In the genomic region with DNA sequence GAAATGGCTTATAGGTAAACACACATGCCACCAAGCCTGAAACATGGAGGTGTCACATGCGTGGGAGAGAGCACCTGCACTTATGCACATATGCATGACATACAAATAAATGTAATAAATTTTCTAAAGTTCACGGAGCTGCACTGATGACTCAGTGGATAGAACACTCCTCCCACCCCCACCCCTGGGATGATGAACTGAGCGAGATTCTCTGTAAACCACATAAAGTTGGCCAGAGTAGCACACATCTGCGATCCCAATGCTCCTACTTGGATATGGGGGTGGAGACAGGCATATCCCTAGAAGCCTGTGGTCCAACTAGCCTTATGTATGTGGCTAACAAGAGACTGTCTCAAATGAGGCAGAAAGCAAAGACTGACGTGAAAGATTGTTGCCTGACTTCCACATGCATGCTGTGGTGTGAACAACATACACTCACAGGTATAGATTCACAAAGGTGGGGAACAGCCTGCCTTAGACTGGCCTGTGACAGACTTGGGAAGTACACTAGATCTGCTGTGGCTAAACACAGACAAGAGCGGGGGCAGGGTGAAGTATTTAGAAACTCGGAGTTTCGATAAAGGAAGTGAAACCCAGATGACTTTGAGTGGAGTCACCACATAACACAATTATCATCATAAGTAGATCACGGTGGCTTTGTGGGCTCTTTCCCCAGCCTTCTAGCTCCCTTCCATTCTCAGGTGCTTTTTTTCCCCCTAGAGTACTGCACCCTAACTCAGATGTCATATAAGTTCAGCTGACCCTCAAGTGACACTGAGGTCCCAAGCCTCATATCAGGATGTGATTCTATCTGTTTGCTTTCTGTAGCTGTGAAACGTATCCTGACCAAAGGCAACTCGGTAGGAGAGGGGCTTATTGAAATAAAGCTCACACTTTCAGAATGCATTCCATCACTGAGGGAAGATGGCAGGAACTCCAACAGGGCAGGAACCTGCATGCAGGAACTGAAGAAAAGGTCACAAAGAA, we compare ENCODE assay signal across 9 mouse cellular contexts. TPM values are rescaled to one million over a fixed set of nuclear protein-coding genes. Genes with fewer than 3 reads are reported as not detected.
A peak's percentile ranks its signal among the peaks of the same experiment; 100 is the strongest.
DNase-seq lines count a peak whose midpoint lies in the region; ATAC-seq lines count a peak whose summit lies in the region.
"Had no signal": no experiment of that assay in that cellular context is flagged by ENCODE, and none has a peak within 500 bp of the region (broad histone marks: within the 10 kb centered on the region; RNA-seq: fewer than 3 reads in every experiment).

No protein-coding gene starts in this region.

- 23% methylated on average over 11 of the region's 11 CpGs for WGBS in macrophage (ENCODE audit: missing documents)
- 80% methylated on average over 11 of the region's 11 CpGs for WGBS in forebrain, embryonic 13.5 days

- H3K4me3 ChIP-seq in macrophage (ENCODE audit: inconsistent target), result no peak overlapping the region
- H3K4me3 ChIP-seq in forebrain, embryonic 13.5 days, result no peak overlapping the region

- peak overlapping the region; percentile 22 for H3K27ac ChIP-seq in macrophage
- no peak overlapping the region for H3K27ac ChIP-seq in forebrain, embryonic 13.5 days

- no peak overlapping the region for H3K4me2 ChIP-seq in forebrain, embryonic 13.5 days

- peak; percentile 43 for DNase-seq in adrenal gland, adult 2 months
- DNase-seq in adrenal gland, postnatal 4 days (ENCODE audit: low spot score in 2 of 2), result no peak
- DNase-seq in 416B (ENCODE audit: low read depth), result peak; percentile 37
- DNase-seq in fibroblast of lung, adult 2 months (ENCODE audit: low read depth), result peak; percentile 85
- DNase-seq in urinary bladder, postnatal 10 days (ENCODE audit: low spot score), result no peak
- DNase-seq in embryo, embryonic 11 days, result no peak
- DNase-seq: cerebellum, postnatal 36 days had no signal

- no peak overlapping the region for H3K9ac ChIP-seq in forebrain, embryonic 13.5 days

- no peaks in the 10 kb centered on the region for H3K36me3 ChIP-seq in macrophage (ENCODE audit: inconsistent target)
- H3K36me3 ChIP-seq in forebrain, embryonic 13.5 days (ENCODE audit: poor library complexity, severe bottlenecking), result no peaks in the 10 kb centered on the region

- ATAC-seq in forebrain, embryonic 13.5 days, result no peak

- H3K9me3 ChIP-seq in forebrain, embryonic 13.5 days (replicated peaks), result no peaks in the 10 kb centered on the region

- no peaks in the 10 kb centered on the region for H3K79me2 ChIP-seq in macrophage (ENCODE audit: inconsistent target)

- peaks cover 5% of the 10 kb centered on the region; the same call in 1 of the 2 replicates for H3K4me1 ChIP-seq in forebrain, embryonic 13.5 days

- no peaks in the 10 kb centered on the region for H3K27me3 ChIP-seq in forebrain, embryonic 13.5 days

RNA-seq across cellular contexts. Expression of a gene that starts 13.7 kb away (rescaled TPM):
- 10 to 100 TPM; 66.8 to 74.7 TPM for total RNA-seq in adrenal gland, adult 2 months (2021)
- polyA plus RNA-seq in adrenal gland, adult 2 months (2012; rRNA removed), result 21.9 and 23.2 TPM in 2 replicates
- total RNA-seq in adrenal gland, postnatal 4 days (2021), result 10 to 100 TPM; 76.4 to 82.0 TPM
- 100 to 1,000 TPM in 9 of 26 experiments, 10 to 100 TPM in 17; 25.8 to 237 (median 74.8) TPM for total RNA-seq in macrophage (2018; cell fraction: chromatin; rRNA removed)
- total RNA-seq in macrophage (2018; cell fraction: cytosol; rRNA removed), result 100 to 1,000 TPM in 2 of 26 experiments, 10 to 100 TPM in 24; 24.6 to 128 (median 57.7) TPM
- 100 to 1,000 TPM in 17 of 26 experiments, 10 to 100 TPM in 9; 57.0 to 215 (median 111) TPM for total RNA-seq in macrophage (2018; cell fraction: nucleus; rRNA removed)
- 44.5 to 77.5 TPM (median 67.5 TPM) in 3 replicates for polyA plus RNA-seq in macrophage (2018)
- polyA plus RNA-seq in forebrain, embryonic 13.5 days (2015; fragmentation: Nextera tagmentation; extraction: Ambion mirVana), result 10.5 and 11.7 TPM in 2 replicates

Comparison
In these comparisons a context has a peak if more than half of its experiments do, and no peak if none do; other contexts are left out.
1. DNase-seq: peak in adrenal gland, adult 2 months (single experiment), 416B (single experiment) and fibroblast of lung, adult 2 months (single experiment); none in adrenal gland, postnatal 4 days (0 of 2), urinary bladder, postnatal 10 days (single experiment) and embryo, embryonic 11 days (single experiment).